13 mouse cellular contexts compared by ENCODE assay signal in the genomic region with DNA sequence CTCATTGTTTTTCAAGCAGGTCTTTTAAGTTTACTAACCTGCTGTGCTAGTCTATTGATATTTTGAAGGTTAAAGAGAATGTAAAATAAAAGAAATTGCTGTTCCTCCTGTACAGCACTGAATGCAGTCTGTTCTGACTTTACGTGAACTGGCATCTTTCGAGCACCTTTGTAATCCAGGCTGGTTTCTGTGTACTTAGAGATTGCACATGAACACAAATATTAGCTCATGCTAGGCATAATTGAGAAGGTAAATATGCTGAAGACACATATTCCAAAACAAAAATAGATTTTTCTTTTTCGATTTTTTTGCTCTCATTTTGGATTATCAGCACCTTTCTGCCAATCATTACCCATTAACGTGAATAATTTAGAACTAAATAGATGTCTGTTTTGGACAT. TPM values are rescaled to one million over a fixed set of nuclear protein-coding genes. Genes with fewer than 3 reads are reported as not detected.
DNase-seq lines count a peak whose midpoint lies in the region; ATAC-seq and TF ChIP-seq lines count a peak whose summit lies in the region.
"Had no signal": no experiment of that assay in that cellular context is flagged by ENCODE, and none has a peak within 500 bp of the region (broad histone marks: within the 10 kb centered on the region; RNA-seq: fewer than 3 reads in every experiment).

No protein-coding gene starts in this region.

- H3K4me3 ChIP-seq in forebrain, embryonic 12.5 days (replicated peaks): no peak overlapping the region
- no peak overlapping the region for H3K4me3 ChIP-seq in forebrain, embryonic 14.5 days (ENCODE audit: low read depth, low read length)
- no peak overlapping the region for H3K4me3 ChIP-seq in intestine, postnatal 0 days (ENCODE audit: low read depth, low read length)
- H3K4me3 ChIP-seq in intestine, embryonic 15.5 days (replicated peaks): no peak overlapping the region
- peak overlapping the region in 2 of 3 experiments; percentile 81 to 86 for H3K4me3 ChIP-seq in CH12.LX (replicated peaks in 1 of 3; ENCODE audit: low read depth in 2 of 3, low read length in 2 of 3, poor library complexity in 1 of 3)
- H3K4me3 ChIP-seq in liver, embryonic 11.5 days (ENCODE audit: low read depth, low read length): no peak overlapping the region
- H3K4me3 ChIP-seq in midbrain, embryonic 14.5 days (replicated peaks; ENCODE audit: low read depth, low read length): no peak overlapping the region

- peak overlapping the region; percentile 91; the same call in 1 of the 2 replicates for H3K4me2 ChIP-seq in forebrain, embryonic 12.5 days
- H3K4me2 ChIP-seq in forebrain, embryonic 14.5 days (ENCODE audit: low read length): no peak overlapping the region
- H3K4me2 ChIP-seq in intestine, postnatal 0 days (replicated peaks; ENCODE audit: low read depth): peak overlapping the region; percentile 89; the same call in 1 of the 2 replicates
- no peak overlapping the region for H3K4me2 ChIP-seq in intestine, embryonic 15.5 days (replicated peaks)
- H3K4me2 ChIP-seq in CH12.LX (ENCODE audit: insufficient read depth, low read depth, poor library complexity, severe bottlenecking): peak overlapping the region; percentile 67; the same call in 1 of the 2 replicates
- peak overlapping the region; percentile 16; the same call in 1 of the 2 replicates for H3K4me2 ChIP-seq in liver, embryonic 11.5 days
- H3K4me2 ChIP-seq in midbrain, embryonic 14.5 days (ENCODE audit: low read length): no peak overlapping the region

- no peak for TF ChIP-seq CTCF in intestine, postnatal 0 days (IDR thresholded peaks at IDR 0.05; ENCODE audit: low read depth)
- TF ChIP-seq CTCF in CH12.LX (conservative IDR thresholded peaks at IDR 0.05 in 1 of 2, IDR thresholded peaks at IDR 0.05 in 1 of 2; ENCODE audit: low read depth in 2 of 2, low read length in 2 of 2): no peak

- no peak overlapping the region for H3K9ac ChIP-seq in forebrain, embryonic 12.5 days
- no peak overlapping the region for H3K9ac ChIP-seq in forebrain, embryonic 14.5 days (ENCODE audit: low read length)
- no peak overlapping the region for H3K9ac ChIP-seq in intestine, postnatal 0 days (ENCODE audit: low read depth, low read length)
- no peak overlapping the region for H3K9ac ChIP-seq in intestine, embryonic 15.5 days
- H3K9ac ChIP-seq in CH12.LX (ENCODE audit: insufficient read depth, low read depth): peak overlapping the region; percentile 61; the same call in 1 of the 2 replicates
- H3K9ac ChIP-seq in liver, embryonic 11.5 days (ENCODE audit: low read depth, low read length): no peak overlapping the region
- no peak overlapping the region for H3K9ac ChIP-seq in midbrain, embryonic 14.5 days (replicated peaks; ENCODE audit: low read length)
- H3K9ac ChIP-seq: forebrain, embryonic 15.5 days had no signal

- no peaks in the 10 kb centered on the region for H3K27me3 ChIP-seq in forebrain, embryonic 12.5 days
- H3K27me3 ChIP-seq in forebrain, embryonic 14.5 days (replicated peaks; ENCODE audit: control insufficient read depth, insufficient read depth, low read length): no peaks in the 10 kb centered on the region
- no peaks in the 10 kb centered on the region for H3K27me3 ChIP-seq in intestine, postnatal 0 days (replicated peaks; ENCODE audit: control insufficient read depth, insufficient read depth, low read length)
- no peaks in the 10 kb centered on the region for H3K27me3 ChIP-seq in intestine, embryonic 15.5 days (replicated peaks)
- H3K27me3 ChIP-seq in CH12.LX (replicated peaks): no peaks in the 10 kb centered on the region
- H3K27me3 ChIP-seq in liver, embryonic 11.5 days (replicated peaks; ENCODE audit: control insufficient read depth, insufficient read depth, low read length): no peaks in the 10 kb centered on the region
- H3K27me3 ChIP-seq in midbrain, embryonic 14.5 days (ENCODE audit: control insufficient read depth, insufficient read depth, low read length): no peaks in the 10 kb centered on the region
- H3K27me3 ChIP-seq: forebrain, embryonic 15.5 days; midbrain, embryonic 13.5 days had no signal

- in situ Hi-C loops in CH12.LX (cut with MboI; ENCODE audit: low pct_ligation_motif_present, low pct_unique_long_range_greater_than_20kb, low sequenced_read_pairs): no loop called here

- ATAC-seq in forebrain, embryonic 12.5 days (ENCODE audit: low FRiP score): no peak
- no peak for ATAC-seq in forebrain, embryonic 14.5 days
- ATAC-seq in intestine, postnatal 0 days: no peak
- ATAC-seq in intestine, embryonic 15.5 days: no peak
- ATAC-seq in liver, embryonic 11.5 days (replicated peaks; ENCODE audit: low FRiP score): no peak
- no peak for ATAC-seq in midbrain, embryonic 14.5 days (ENCODE audit: low FRiP score, low TSS enrichment)
- ATAC-seq: forebrain, embryonic 15.5 days; midbrain, embryonic 13.5 days had no signal

- H3K79me2 ChIP-seq in CH12.LX (replicated peaks; ENCODE audit: control insufficient read depth, extremely low read depth, insufficient read depth, poor library complexity, severe bottlenecking): peaks cover 28% of the 10 kb centered on the region

- no peak for TF ChIP-seq RAD21 in CH12.LX (IDR thresholded peaks at IDR 0.05; ENCODE audit: low read depth, low read length)

- dilution Hi-C loops in CH12.LX (cut with MboI; ENCODE audit: extremely low pct_ligation_motif_present, extremely low pct_unique_long_range_greater_than_20kb, low sequenced_read_pairs): no loop called here

- peaks cover 23% of the 10 kb centered on the region for H3K4me1 ChIP-seq in forebrain, embryonic 12.5 days
- H3K4me1 ChIP-seq in forebrain, embryonic 14.5 days (ENCODE audit: control insufficient read depth, insufficient read depth, low read length): peaks cover 6% of the 10 kb centered on the region; the same call in 1 of the 2 replicates
- H3K4me1 ChIP-seq in intestine, postnatal 0 days (replicated peaks; ENCODE audit: control insufficient read depth, insufficient read depth, low read length): peaks cover 6% of the 10 kb centered on the region; the same call in 1 of the 2 replicates
- H3K4me1 ChIP-seq in intestine, embryonic 15.5 days (replicated peaks): peaks cover 12% of the 10 kb centered on the region
- peaks cover 8 to 45% of the 10 kb centered on the region in 2 experiments for H3K4me1 ChIP-seq in CH12.LX (ENCODE audit: control insufficient read depth in 1 of 2, insufficient read depth in 2 of 2)
- H3K4me1 ChIP-seq in liver, embryonic 11.5 days (replicated peaks; ENCODE audit: control insufficient read depth, insufficient read depth, low read length): peaks cover 13% of the 10 kb centered on the region
- H3K4me1 ChIP-seq in midbrain, embryonic 14.5 days (ENCODE audit: control insufficient read depth, insufficient read depth, low read length): peaks cover 7% of the 10 kb centered on the region

- no peaks in the 10 kb centered on the region for H3K9me3 ChIP-seq in forebrain, embryonic 12.5 days
- no peaks in the 10 kb centered on the region for H3K9me3 ChIP-seq in forebrain, embryonic 14.5 days (replicated peaks; ENCODE audit: control insufficient read depth, low read length)
- H3K9me3 ChIP-seq in intestine, postnatal 0 days (ENCODE audit: control insufficient read depth): no peaks in the 10 kb centered on the region
- no peaks in the 10 kb centered on the region for H3K9me3 ChIP-seq in intestine, embryonic 15.5 days
- H3K9me3 ChIP-seq in CH12.LX (replicated peaks; ENCODE audit: low read length): no peaks in the 10 kb centered on the region
- H3K9me3 ChIP-seq in liver, embryonic 11.5 days (ENCODE audit: control insufficient read depth, low read length): no peaks in the 10 kb centered on the region
- no peaks in the 10 kb centered on the region for H3K9me3 ChIP-seq in midbrain, embryonic 14.5 days (ENCODE audit: control insufficient read depth, low read length)
- H3K9me3 ChIP-seq: forebrain, embryonic 15.5 days; midbrain, embryonic 13.5 days had no signal

- no peaks in the 10 kb centered on the region for H3K36me3 ChIP-seq in forebrain, embryonic 12.5 days (replicated peaks)
- H3K36me3 ChIP-seq in forebrain, embryonic 14.5 days (ENCODE audit: control insufficient read depth, insufficient read depth, low read length): 0 out of 2 replicates have a peak, but pooled peaks cover 3% of the 10 kb centered on the region
- no peaks in the 10 kb centered on the region for H3K36me3 ChIP-seq in intestine, postnatal 0 days (ENCODE audit: control insufficient read depth, insufficient read depth)
- H3K36me3 ChIP-seq in intestine, embryonic 15.5 days: no peaks in the 10 kb centered on the region
- H3K36me3 ChIP-seq in CH12.LX (replicated peaks in 1 of 2; ENCODE audit: control insufficient read depth in 1 of 2, insufficient read depth in 1 of 2, low read length in 1 of 2): peaks cover 0 to 29% of the 10 kb centered on the region in 2 experiments
- H3K36me3 ChIP-seq in liver, embryonic 11.5 days (ENCODE audit: control insufficient read depth, insufficient read depth, low read length): peaks cover 4% of the 10 kb centered on the region; the same call in 1 of the 2 replicates
- no peaks in the 10 kb centered on the region for H3K36me3 ChIP-seq in midbrain, embryonic 14.5 days (ENCODE audit: control insufficient read depth, insufficient read depth, low read length)
- H3K36me3 ChIP-seq: forebrain, embryonic 15.5 days; midbrain, embryonic 13.5 days had no signal

- TF ChIP-seq POLR2A in CH12.LX (IDR thresholded peaks at IDR 0.05; ENCODE audit: low read depth, low read length): no peak

- WGBS in forebrain, embryonic 12.5 days: 89% methylated on average over 4 of the region's 4 CpGs
- WGBS in forebrain, embryonic 14.5 days: 88% methylated on average over 4 of the region's 4 CpGs
- 72% methylated on average over 4 of the region's 4 CpGs for WGBS in intestine, postnatal 0 days
- 77% methylated on average over 4 of the region's 4 CpGs for whole genome bisulfite sequencing in intestine, embryonic 15.5 days
- WGBS in liver, embryonic 11.5 days: 83% methylated on average over 4 of the region's 4 CpGs
- WGBS in midbrain, embryonic 14.5 days: 93% methylated on average over 4 of the region's 4 CpGs

- DNase-seq in forebrain, embryonic 14.5 days (ENCODE audit: low spot score): no peak
- DNase-seq in CH12.LX (ENCODE audit: extremely low read depth) (no peak), MN1 (ENCODE audit: low spot score) (no peak)
- DNase-seq in liver, embryonic 11.5 days (ENCODE audit: low spot score): no peak
- no peak for DNase-seq in midbrain, embryonic 14.5 days
- DNase-seq: gastrocnemius, postnatal 36 days; kidney, adult 11 months; left cerebral cortex, postnatal 4 days had no signal

- no peak overlapping the region for H3K27ac ChIP-seq in forebrain, embryonic 12.5 days
- H3K27ac ChIP-seq in forebrain, embryonic 14.5 days (ENCODE audit: low read depth, low read length): no peak overlapping the region
- no peak overlapping the region for H3K27ac ChIP-seq in intestine, postnatal 0 days (ENCODE audit: low read depth, low read length)
- no peak overlapping the region for H3K27ac ChIP-seq in intestine, embryonic 15.5 days
- H3K27ac ChIP-seq in CH12.LX (ENCODE audit: insufficient read depth, low read depth): no peak overlapping the region
- no peak overlapping the region for H3K27ac ChIP-seq in liver, embryonic 11.5 days (ENCODE audit: low read depth, low read length)
- H3K27ac ChIP-seq in midbrain, embryonic 14.5 days (replicated peaks; ENCODE audit: low read depth, low read length): no peak overlapping the region
- H3K27ac ChIP-seq: forebrain, embryonic 15.5 days; midbrain, embryonic 13.5 days had no signal

- TF ChIP-seq EP300 in CH12.LX (IDR thresholded peaks at IDR 0.05; ENCODE audit: low read length): no peak

RNA-seq across cellular contexts. Expression of a gene that starts 1.8 kb away (rescaled TPM):
- 14.0 and 15.5 TPM in 2 replicates for polyA plus RNA-seq in forebrain, embryonic 12.5 days (2016; fragmentation: Nextera tagmentation; extraction: Ambion mirVana)
- polyA plus RNA-seq in forebrain, embryonic 14.5 days (2014; fragmentation: Nextera tagmentation; extraction: Ambion mirVana): 4.0 and 4.4 TPM in 2 replicates
- 16.6 and 17.0 TPM in 2 replicates for polyA plus RNA-seq in intestine, postnatal 0 days (2015; fragmentation: Nextera tagmentation; extraction: Ambion mirVana)
- polyA plus RNA-seq in intestine, embryonic 15.5 days (2015; fragmentation: Nextera tagmentation; extraction: Ambion mirVana): 18.7 and 19.8 TPM in 2 replicates
- total RNA-seq in CH12.LX (2012; rRNA removed) (14.4 and 14.9 TPM in 2 replicates), CH12.LX (2014; rRNA removed) (10.9 and 12.3 TPM in 2 replicates)
- 17.7 and 18.7 TPM in 2 replicates for polyA plus RNA-seq in CH12.LX (2012; ENCODE audit: insufficient read length, low read depth)
- polyA plus RNA-seq in liver, embryonic 11.5 days (2014; fragmentation: Nextera tagmentation; extraction: Ambion mirVana): 7.1 and 7.9 TPM in 2 replicates
- polyA plus RNA-seq in midbrain, embryonic 14.5 days (2014; fragmentation: Nextera tagmentation; extraction: Ambion mirVana): 5.3 and 6.1 TPM in 2 replicates

RNA-seq across cellular contexts. Expression of a gene that starts 47.9 kb away (rescaled TPM):
- polyA plus RNA-seq in forebrain, embryonic 12.5 days (2016; fragmentation: Nextera tagmentation; extraction: Ambion mirVana): 39.2 and 47.0 TPM in 2 replicates
- 48.3 and 54.8 TPM in 2 replicates for polyA plus RNA-seq in forebrain, embryonic 14.5 days (2014; fragmentation: Nextera tagmentation; extraction: Ambion mirVana)
- polyA plus RNA-seq in intestine, postnatal 0 days (2015; fragmentation: Nextera tagmentation; extraction: Ambion mirVana): 22.5 and 27.1 TPM in 2 replicates
- polyA plus RNA-seq in intestine, embryonic 15.5 days (2015; fragmentation: Nextera tagmentation; extraction: Ambion mirVana): 28.4 and 32.4 TPM in 2 replicates
- total RNA-seq in CH12.LX (2012; rRNA removed): 19.1 and 20.8 TPM in 2 replicates
- 16.8 and 19.6 TPM in 2 replicates for total RNA-seq in CH12.LX (2014; rRNA removed)
- polyA plus RNA-seq in CH12.LX (2012; ENCODE audit: insufficient read length, low read depth): 14.5 and 16.2 TPM in 2 replicates
- polyA plus RNA-seq in liver, embryonic 11.5 days (2014; fragmentation: Nextera tagmentation; extraction: Ambion mirVana): 17.4 and 18.5 TPM in 2 replicates
- 46.4 and 54.6 TPM in 2 replicates for polyA plus RNA-seq in midbrain, embryonic 14.5 days (2014; fragmentation: Nextera tagmentation; extraction: Ambion mirVana)

RNA-seq across cellular contexts. Expression of a gene that starts 55.7 kb away (rescaled TPM):
- 13.4 and 17.8 TPM in 2 replicates for polyA plus RNA-seq in forebrain, embryonic 12.5 days (2016; fragmentation: Nextera tagmentation; extraction: Ambion mirVana)
- 7.0 and 7.9 TPM in 2 replicates for polyA plus RNA-seq in forebrain, embryonic 14.5 days (2014; fragmentation: Nextera tagmentation; extraction: Ambion mirVana)
- 28.7 and 34.5 TPM in 2 replicates for polyA plus RNA-seq in intestine, postnatal 0 days (2015; fragmentation: Nextera tagmentation; extraction: Ambion mirVana)
- polyA plus RNA-seq in intestine, embryonic 15.5 days (2015; fragmentation: Nextera tagmentation; extraction: Ambion mirVana): 20.0 and 20.2 TPM in 2 replicates
- total RNA-seq in CH12.LX (2012; rRNA removed) (0.81 and 1.0 TPM in 2 replicates), CH12.LX (2014; rRNA removed) (0.45 and 0.83 TPM in 2 replicates)
- 0.82 and 2.5 TPM in 2 replicates for polyA plus RNA-seq in CH12.LX (2012; ENCODE audit: insufficient read length, low read depth)
- polyA plus RNA-seq in liver, embryonic 11.5 days (2014; fragmentation: Nextera tagmentation; extraction: Ambion mirVana): 6.8 and 8.8 TPM in 2 replicates
- polyA plus RNA-seq in midbrain, embryonic 14.5 days (2014; fragmentation: Nextera tagmentation; extraction: Ambion mirVana): 6.1 and 11.8 TPM in 2 replicates

Comparison
In these comparisons a context has a peak if more than half of its experiments do, and no peak if none do; other contexts are left out.
1. H3K4me2 ChIP-seq: peak in forebrain, embryonic 12.5 days (single experiment), intestine, postnatal 0 days (single experiment), CH12.LX (single experiment) and liver, embryonic 11.5 days (single experiment); none in forebrain, embryonic 14.5 days (single experiment), intestine, embryonic 15.5 days (single experiment) and midbrain, embryonic 14.5 days (single experiment).
2. H3K4me3 ChIP-seq: peak in CH12.LX (2 of 3); none in forebrain, embryonic 12.5 days (single experiment), forebrain, embryonic 14.5 days (single experiment), intestine, postnatal 0 days (single experiment), intestine, embryonic 15.5 days (single experiment), liver, embryonic 11.5 days (single experiment) and midbrain, embryonic 14.5 days (single experiment).